Mouse (Mus musculus): ENCODE results near the gene Camta1.

Camta1 gene

GRCm38 (mm10) chr4:151178970-151179378, 682.7 kb downstream of the Camta1 start:
- DNase-seq (ENCODE audit: extremely low spot score, low read depth, low spot score), result no peak

GRCm38 (mm10) chr4:151172526-151172925, 689.1 kb downstream of the Camta1 start:
- no peak for DNase-seq (ENCODE audit: extremely low spot score, low read depth, low spot score)

GRCm38 (mm10) chr4:151171117-151171516, 690.6 kb downstream of the Camta1 start:
- no peak for DNase-seq (ENCODE audit: extremely low spot score, low read depth, low spot score)

- no peak for DNase-seq (ENCODE audit: extremely low spot score, low read depth, low spot score)
Measured at GRCm38 (mm10) chr4:151170658-151171057, 691.0 kb downstream of the Camta1 start.

- DNase-seq (ENCODE audit: extremely low spot score, low read depth, low spot score), result no peak
Measured at GRCm38 (mm10) chr4:151166969-151167368, 694.7 kb downstream of the Camta1 start.

- DNase-seq (ENCODE audit: extremely low spot score, low read depth, low spot score), result no peak
Measured at GRCm38 (mm10) chr4:151165539-151165938, 696.1 kb downstream of the Camta1 start.

- no peak for DNase-seq (ENCODE audit: extremely low spot score, low read depth, low spot score)
Measured at GRCm38 (mm10) chr4:151164309-151164708, 697.4 kb downstream of the Camta1 start.

GRCm38 (mm10) chr4:151161869-151162268, 699.8 kb downstream of the Camta1 start:
- DNase-seq (ENCODE audit: extremely low spot score, low read depth, low spot score), result no peak

GRCm38 (mm10) chr4:151160932-151161331, 700.7 kb downstream of the Camta1 start:
- DNase-seq (ENCODE audit: extremely low spot score, low read depth, low spot score), result no peak

- DNase-seq (ENCODE audit: extremely low spot score, low read depth, low spot score), result no peak
Measured at GRCm38 (mm10) chr4:151160476-151160875, 701.2 kb downstream of the Camta1 start.

- no peak for DNase-seq (ENCODE audit: extremely low spot score, low read depth, low spot score)
Measured at GRCm38 (mm10) chr4:151158250-151158649, 703.4 kb downstream of the Camta1 start.

GRCm38 (mm10) chr4:151156904-151157303, 704.8 kb downstream of the Camta1 start:
- peak; percentile 63 for DNase-seq (ENCODE audit: extremely low spot score, low read depth, low spot score)

- DNase-seq (ENCODE audit: extremely low spot score, low read depth, low spot score), result no peak
Measured at GRCm38 (mm10) chr4:151155587-151155986, 706.1 kb downstream of the Camta1 start.

GRCm38 (mm10) chr4:151154306-151154705, 707.4 kb downstream of the Camta1 start:
- DNase-seq (ENCODE audit: extremely low spot score, low read depth, low spot score), result no peak

GRCm38 (mm10) chr4:151152010-151152409, 709.7 kb downstream of the Camta1 start:
- DNase-seq (ENCODE audit: extremely low spot score, low read depth, low spot score), result no peak

GRCm38 (mm10) chr4:151150842-151151241, 710.8 kb downstream of the Camta1 start:
- no peak for DNase-seq (ENCODE audit: extremely low spot score, low read depth, low spot score)

- no peak for DNase-seq (ENCODE audit: extremely low spot score, low read depth, low spot score)
Measured at GRCm38 (mm10) chr4:151150115-151150514, 711.6 kb downstream of the Camta1 start.

- DNase-seq (ENCODE audit: extremely low spot score, low read depth, low spot score), result no peak
Measured at GRCm38 (mm10) chr4:151147541-151147940, 714.1 kb downstream of the Camta1 start.

- DNase-seq (ENCODE audit: extremely low spot score, low read depth, low spot score), result no peak
Measured at GRCm38 (mm10) chr4:151144121-151144520, 717.6 kb downstream of the Camta1 start.

GRCm38 (mm10) chr4:151141196-151141880, 720.3 kb downstream of the Camta1 start:
- peak; percentile 84 for DNase-seq (ENCODE audit: extremely low spot score, low read depth, low spot score)

GRCm38 (mm10) chr4:151140368-151140982, 721.2 kb downstream of the Camta1 start:
- DNase-seq (ENCODE audit: extremely low spot score, low read depth, low spot score), result no peak

GRCm38 (mm10) chr4:151139053-151139840, 722.4 kb downstream of the Camta1 start:
- DNase-seq (ENCODE audit: extremely low spot score, low read depth, low spot score), result no peak

Measured in hindlimb bud, embryonic 11.5 days (tissue).